10 mouse cellular contexts compared by ENCODE assay signal in the genomic region with DNA sequence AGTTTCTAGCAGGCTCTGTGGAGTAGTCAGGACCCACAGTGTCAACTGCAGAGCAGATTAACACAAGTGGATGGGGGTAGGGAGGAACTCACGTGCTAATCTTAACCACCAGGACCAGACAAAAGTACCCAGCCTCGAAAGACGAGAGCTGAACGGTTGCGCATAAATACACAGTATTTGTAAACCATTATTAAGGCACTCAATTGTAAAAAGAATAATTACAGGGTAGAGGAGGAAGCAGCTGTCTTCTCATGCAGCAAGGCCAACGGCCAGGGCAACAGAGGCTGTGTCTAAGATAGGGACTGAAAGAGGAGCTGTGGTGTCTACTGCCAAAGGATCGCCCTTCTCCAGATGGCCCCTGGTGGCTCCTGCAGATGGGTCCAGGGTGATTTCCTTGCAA. TPM values are rescaled to one million over a fixed set of nuclear protein-coding genes. Genes with fewer than 3 reads are reported as not detected.
A peak's percentile ranks its signal among the peaks of the same experiment; 100 is the strongest.
DNase-seq lines count a peak whose midpoint lies in the region; ATAC-seq and TF ChIP-seq lines count a peak whose summit lies in the region.
"Had no signal": no experiment of that assay in that cellular context is flagged by ENCODE, and none has a peak within 500 bp of the region (broad histone marks: within the 10 kb centered on the region; RNA-seq: fewer than 3 reads in every experiment).

No protein-coding gene starts in this region.

- no peak for DNase-seq in hindbrain, embryonic 11.5 days (ENCODE audit: low spot score)
- DNase-seq in ES-CJ7 (ENCODE audit: low read depth, low spot score) (peak; percentile 44), MN1 (ENCODE audit: low spot score) (peak; percentile 64)
- no peak for DNase-seq in forebrain, postnatal 0 days
- no peak for DNase-seq in adrenal gland, adult 2 months
- DNase-seq: cerebellum, adult 9-11 months had no signal

- H3K9ac ChIP-seq in hindbrain, embryonic 11.5 days (ENCODE audit: low read depth, low read length), result no peak overlapping the region
- H3K9ac ChIP-seq in hindbrain, embryonic 13.5 days, result no peak overlapping the region
- no peak overlapping the region for H3K9ac ChIP-seq in forebrain, postnatal 0 days
- H3K9ac ChIP-seq: embryonic facial prominence, embryonic 12.5 days had no signal

- no peaks in the 10 kb centered on the region for H3K4me1 ChIP-seq in hindbrain, embryonic 11.5 days (replicated peaks; ENCODE audit: control insufficient read depth, insufficient read depth, low read length)
- peaks cover 9% of the 10 kb centered on the region; the same call in 1 of the 2 replicates for H3K4me1 ChIP-seq in hindbrain, embryonic 13.5 days (replicated peaks)
- H3K4me1 ChIP-seq in forebrain, postnatal 0 days (ENCODE audit: insufficient read depth), result no peaks in the 10 kb centered on the region
- H3K4me1 ChIP-seq: embryonic facial prominence, embryonic 12.5 days had no signal

- no peak overlapping the region for H3K4me2 ChIP-seq in hindbrain, embryonic 11.5 days (replicated peaks; ENCODE audit: low read depth, low read length)
- no peak overlapping the region for H3K4me2 ChIP-seq in hindbrain, embryonic 13.5 days
- H3K4me2 ChIP-seq in forebrain, postnatal 0 days (ENCODE audit: low read depth), result no peak overlapping the region
- H3K4me2 ChIP-seq: embryonic facial prominence, embryonic 12.5 days had no signal

- TF ChIP-seq CTCF in forebrain, postnatal 0 days (IDR thresholded peaks at IDR 0.05; ENCODE audit: low read depth), result no peak

- no peak overlapping the region for H3K4me3 ChIP-seq in hindbrain, embryonic 11.5 days (ENCODE audit: low read depth, low read length)
- H3K4me3 ChIP-seq in hindbrain, embryonic 13.5 days, result no peak overlapping the region
- H3K4me3 ChIP-seq in forebrain, postnatal 0 days (ENCODE audit: low read depth, low read length), result no peak overlapping the region
- H3K4me3 ChIP-seq: embryonic facial prominence, embryonic 12.5 days; myocyte had no signal

- 65% methylated on average over 7 of the region's 7 CpGs for WGBS in hindbrain, embryonic 11.5 days
- WGBS in hindbrain, embryonic 13.5 days, result 48% methylated on average over 7 of the region's 7 CpGs
- WGBS in forebrain, postnatal 0 days, result 30% methylated on average over 7 of the region's 7 CpGs

- H3K27me3 ChIP-seq in hindbrain, embryonic 11.5 days (ENCODE audit: control insufficient read depth, insufficient read depth, low read length), result no peaks in the 10 kb centered on the region
- no peaks in the 10 kb centered on the region for H3K27me3 ChIP-seq in hindbrain, embryonic 13.5 days
- no peaks in the 10 kb centered on the region for H3K27me3 ChIP-seq in forebrain, postnatal 0 days (ENCODE audit: insufficient read depth, low read length)
- H3K27me3 ChIP-seq: embryonic facial prominence, embryonic 12.5 days had no signal

- peaks cover 6% of the 10 kb centered on the region for H3K36me3 ChIP-seq in hindbrain, embryonic 11.5 days (ENCODE audit: control insufficient read depth, insufficient read depth, low read length)
- H3K36me3 ChIP-seq in hindbrain, embryonic 13.5 days, result peaks cover 44% of the 10 kb centered on the region
- H3K36me3 ChIP-seq in forebrain, postnatal 0 days (ENCODE audit: insufficient read depth), result peaks cover 27% of the 10 kb centered on the region

- no peak for ATAC-seq in hindbrain, embryonic 11.5 days (ENCODE audit: low FRiP score)
- ATAC-seq in hindbrain, embryonic 13.5 days (ENCODE audit: low FRiP score), result no peak
- ATAC-seq in forebrain, postnatal 0 days, result peak; percentile 75
- no peak for ATAC-seq in erythroid progenitor cell, adult 5-6 weeks (replicated peaks; ENCODE audit: low FRiP score, poor library complexity, severe bottlenecking)

- H3K9me3 ChIP-seq in hindbrain, embryonic 11.5 days (ENCODE audit: control insufficient read depth, low read length), result no peaks in the 10 kb centered on the region
- H3K9me3 ChIP-seq in hindbrain, embryonic 13.5 days, result no peaks in the 10 kb centered on the region
- no peaks in the 10 kb centered on the region for H3K9me3 ChIP-seq in forebrain, postnatal 0 days (ENCODE audit: low read length)
- H3K9me3 ChIP-seq: embryonic facial prominence, embryonic 12.5 days had no signal

- peak overlapping the region; percentile 47; the same call in 1 of the 2 replicates for H3K27ac ChIP-seq in hindbrain, embryonic 11.5 days (ENCODE audit: low read depth, low read length)
- H3K27ac ChIP-seq in hindbrain, embryonic 13.5 days, result no peak overlapping the region; the same call in 1 of the 2 replicates
- H3K27ac ChIP-seq in forebrain, postnatal 0 days (ENCODE audit: low read depth, low read length), result peak overlapping the region; percentile 24; the same call in 1 of the 2 replicates
- H3K27ac ChIP-seq: embryonic facial prominence, embryonic 12.5 days had no signal

RNA-seq across cellular contexts. Expression of a gene that starts 29.1 kb away (rescaled TPM):
- 192 and 230 TPM in 2 replicates for polyA plus RNA-seq in hindbrain, embryonic 11.5 days (2014; fragmentation: Nextera tagmentation; extraction: Ambion mirVana)
- polyA plus RNA-seq in hindbrain, embryonic 13.5 days (2015; fragmentation: Nextera tagmentation; extraction: Ambion mirVana), result 176 and 190 TPM in 2 replicates
- total RNA-seq in forebrain, postnatal 0 days (2014; rRNA removed), result 159 and 178 TPM in 2 replicates
- polyA plus RNA-seq in forebrain, postnatal 0 days (2015; fragmentation: Nextera tagmentation; extraction: Ambion mirVana), result 148 and 167 TPM in 2 replicates
- 10 to 100 TPM; 43.3 to 75.5 TPM for total RNA-seq in adrenal gland, adult 2 months (2021)
- 29.1 and 31.3 TPM in 2 replicates for polyA plus RNA-seq in adrenal gland, adult 2 months (2012; rRNA removed)
- 32.7 and 52.3 TPM in 2 replicates for total RNA-seq in erythroid progenitor cell, adult 5-6 weeks (2015; ENCODE audit: low replicate concordance)
- total RNA-seq in erythroid progenitor cell, adult 5-6 weeks (2017; ENCODE audit: low replicate concordance), result 43.4 and 52.9 TPM in 2 replicates

RNA-seq across cellular contexts. Expression of a gene that starts 56.0 kb away (rescaled TPM):
- 27.9 and 30.3 TPM in 2 replicates for polyA plus RNA-seq in hindbrain, embryonic 11.5 days (2014; fragmentation: Nextera tagmentation; extraction: Ambion mirVana)
- 15.0 and 18.7 TPM in 2 replicates for polyA plus RNA-seq in hindbrain, embryonic 13.5 days (2015; fragmentation: Nextera tagmentation; extraction: Ambion mirVana)
- 7.9 and 11.5 TPM in 2 replicates for total RNA-seq in forebrain, postnatal 0 days (2014; rRNA removed)
- polyA plus RNA-seq in forebrain, postnatal 0 days (2015; fragmentation: Nextera tagmentation; extraction: Ambion mirVana), result 8.2 and 10.4 TPM in 2 replicates
- 10 to 100 TPM; 15.5 to 24.6 TPM for total RNA-seq in adrenal gland, adult 2 months (2021)
- 9.1 and 9.9 TPM in 2 replicates for polyA plus RNA-seq in adrenal gland, adult 2 months (2012; rRNA removed)
- total RNA-seq in erythroid progenitor cell, adult 5-6 weeks (2015; ENCODE audit: low replicate concordance), result 21.3 and 31.9 TPM in 2 replicates
- total RNA-seq in erythroid progenitor cell, adult 5-6 weeks (2017; ENCODE audit: low replicate concordance), result 30.9 and 43.1 TPM in 2 replicates

Comparison
In these comparisons a context has a peak if more than half of its experiments do, and no peak if none do; other contexts are left out.
1. DNase-seq: peak in ES-CJ7 (single experiment) and MN1 (single experiment); none in hindbrain, embryonic 11.5 days (single experiment), forebrain, postnatal 0 days (single experiment) and adrenal gland, adult 2 months (single experiment).